Mouse (Mus musculus) cerebellum, adult 11-12 months (tissue): ENCODE measurements around the gene Olfr656.

Experiments
- DNase-seq: peaks from one replicate; pipeline ENCODE4 v3.0.0; 2022

Olfr656 gene

DNA sequence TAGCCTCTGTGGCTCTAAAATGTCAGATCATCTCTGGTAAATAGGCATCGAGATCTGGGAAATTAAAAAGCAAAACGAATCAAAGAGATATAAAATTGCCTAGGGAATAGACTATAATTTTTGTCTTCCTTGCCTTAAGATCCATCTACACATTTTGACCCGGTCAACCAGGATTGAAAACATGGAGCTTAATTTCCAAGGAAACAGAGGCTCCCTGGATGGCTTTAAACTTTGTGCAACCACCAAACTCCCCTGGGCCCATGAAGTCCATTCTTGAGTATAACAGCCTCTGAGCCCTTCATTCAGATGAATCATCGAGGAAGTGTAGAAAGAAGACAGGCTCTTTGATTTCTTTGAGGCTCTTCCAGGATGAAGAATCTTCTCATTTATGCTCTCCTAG lies at the start of gene Olfr656:
Gene Olfr656 (plus strand): TSS at position 301 of the 400 bp plus-strand sequence.
- no peak for DNase-seq

DNA sequence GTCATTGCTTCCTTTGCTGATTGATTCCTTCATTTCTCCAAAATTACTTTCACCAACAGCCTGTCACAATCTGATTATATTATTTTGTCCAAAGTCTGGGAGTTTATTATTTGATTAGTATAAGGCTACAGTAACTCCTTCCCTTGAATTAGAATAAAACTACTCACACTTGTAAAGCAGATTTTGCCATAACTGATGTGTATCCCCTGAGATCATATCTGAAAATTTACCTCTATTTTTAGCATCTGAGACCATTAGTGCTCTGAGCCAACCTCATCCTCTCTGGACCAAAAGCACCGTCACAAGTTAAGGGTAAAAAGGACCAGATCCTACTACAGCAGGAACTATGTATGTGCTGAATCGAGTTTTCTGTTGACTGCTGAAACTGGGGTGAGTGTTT lies 36.7 kb upstream of the Olfr656 start, which contains the start of gene Olfr653:
Gene Olfr653 (plus strand): TSS at position 301 of the 400 bp plus-strand sequence.
- DNase-seq, result no peak

DNA sequence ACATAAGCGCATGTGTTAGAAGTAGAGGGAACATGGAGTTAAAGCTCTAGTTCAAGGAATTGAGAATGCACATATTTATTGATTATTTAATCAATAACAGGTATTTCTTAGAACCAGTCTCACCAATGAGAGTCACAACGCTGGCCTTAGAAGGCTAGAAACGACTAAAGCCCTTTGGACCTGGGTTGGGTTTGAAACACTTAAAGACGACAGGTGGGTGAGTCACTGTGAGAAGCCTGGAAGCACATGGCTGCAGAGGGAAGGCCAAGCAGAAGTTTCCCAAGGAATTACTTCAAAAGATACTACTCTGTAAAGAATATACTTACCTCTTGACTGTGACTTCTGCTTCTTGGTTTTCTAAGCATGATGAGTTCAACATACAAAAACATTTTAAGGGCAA lies 32.9 kb upstream of the Olfr656 start:
- no peak for DNase-seq

DNA sequence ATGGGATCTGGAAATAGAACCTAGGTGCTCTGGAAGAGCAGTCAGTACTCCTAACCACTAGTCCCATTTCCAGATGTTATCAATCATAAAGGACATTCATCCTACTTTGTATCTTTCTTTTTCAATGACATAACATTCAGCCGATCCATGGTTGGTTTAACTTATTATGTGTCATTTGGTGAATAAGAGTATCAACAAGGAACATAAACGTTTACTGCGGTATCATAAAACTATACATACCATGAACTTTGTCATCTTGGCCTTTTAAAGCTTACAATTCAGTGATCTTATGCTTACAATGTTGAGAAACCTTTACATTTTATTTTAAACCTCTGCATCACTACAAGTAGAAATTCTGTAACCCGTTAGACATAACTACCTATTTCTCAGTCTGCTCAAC lies 32.3 kb upstream of the Olfr656 start:
- no peak for DNase-seq

DNA sequence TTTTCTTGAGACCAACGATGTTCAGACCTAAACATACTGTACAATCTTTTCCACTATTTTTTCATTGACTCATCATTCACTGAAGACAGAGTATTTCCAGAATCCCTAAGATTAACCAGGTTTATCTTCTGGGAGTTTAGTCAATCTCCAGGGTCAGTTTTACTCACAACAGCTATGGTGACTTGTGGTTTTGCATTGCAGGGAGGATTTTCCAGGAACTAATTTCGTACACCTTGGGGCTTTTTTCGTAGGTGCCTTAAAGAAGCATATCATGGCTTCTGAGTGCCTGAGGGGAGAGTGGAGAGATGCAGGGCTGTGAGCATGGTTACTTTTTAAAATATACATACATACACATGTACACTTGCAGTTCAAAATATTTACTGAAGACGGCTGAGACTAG lies 27.0 kb upstream of the Olfr656 start, which contains the start of gene Olfr654:
Gene Olfr654 (plus strand): TSS at position 301 of the 400 bp plus-strand sequence.
- no peak for DNase-seq

DNA sequence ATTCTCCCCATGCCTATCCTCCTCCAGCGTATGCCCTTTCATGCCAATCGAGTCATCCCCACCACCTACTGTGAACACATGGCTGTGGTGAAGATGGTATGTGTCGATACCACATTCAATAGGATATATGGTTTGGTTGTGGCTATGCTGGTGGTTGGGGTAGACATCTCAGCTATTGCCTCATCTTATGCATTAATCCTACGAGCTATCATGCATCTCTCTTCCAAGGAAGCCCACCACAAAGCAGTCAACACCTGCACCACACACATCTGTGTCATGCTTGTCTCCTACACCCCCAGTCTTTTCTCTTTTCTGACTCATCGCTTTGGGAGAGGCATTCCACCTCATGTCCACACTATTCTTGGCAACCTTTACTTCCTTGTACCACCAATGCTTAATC lies 25.5 kb upstream of the Olfr656 start:
- no peak for DNase-seq

DNA sequence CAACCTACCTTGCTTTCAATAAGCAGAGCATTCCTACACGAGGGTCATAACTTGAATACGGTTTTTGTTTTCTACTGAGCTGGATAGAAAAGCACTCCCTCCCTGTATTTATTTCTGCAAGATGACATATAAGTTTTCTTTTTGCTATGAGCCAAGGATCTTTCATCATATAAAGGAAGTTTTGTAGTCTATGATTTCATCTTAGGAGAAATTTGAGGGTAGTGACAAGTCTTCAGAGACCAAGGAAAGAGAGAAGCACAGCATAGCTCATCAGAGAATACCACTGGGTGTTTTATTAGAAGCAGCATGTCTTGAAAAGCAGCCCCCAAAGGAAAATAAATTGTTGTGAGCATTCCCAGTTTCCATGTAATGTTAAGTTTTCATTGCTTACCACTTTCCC lies 12.1 kb upstream of the Olfr656 start, which contains the start of gene Olfr655:
Gene Olfr655 (minus strand): TSS at position 101 of the 400 bp plus-strand sequence.
- DNase-seq, result no peak

DNA sequence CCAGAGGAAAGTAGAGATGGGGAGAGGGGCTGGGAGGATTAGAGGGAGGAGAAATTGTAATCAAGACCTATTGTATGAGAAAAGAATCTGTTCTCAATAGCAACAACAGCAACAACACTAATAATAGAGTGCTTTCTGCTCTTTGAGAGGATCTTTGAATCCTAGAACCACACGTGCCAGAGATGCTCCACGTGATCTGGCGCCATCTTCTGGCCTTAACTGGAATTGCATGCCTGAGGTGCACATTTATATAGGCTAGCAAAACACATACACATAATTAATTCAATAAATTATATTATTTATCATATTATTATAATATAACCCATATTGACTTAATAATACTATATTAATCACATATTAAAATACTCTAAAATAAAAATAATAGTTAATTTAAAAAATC lies 10.6 kb upstream of the Olfr656 start:
- DNase-seq, result no peak

DNA sequence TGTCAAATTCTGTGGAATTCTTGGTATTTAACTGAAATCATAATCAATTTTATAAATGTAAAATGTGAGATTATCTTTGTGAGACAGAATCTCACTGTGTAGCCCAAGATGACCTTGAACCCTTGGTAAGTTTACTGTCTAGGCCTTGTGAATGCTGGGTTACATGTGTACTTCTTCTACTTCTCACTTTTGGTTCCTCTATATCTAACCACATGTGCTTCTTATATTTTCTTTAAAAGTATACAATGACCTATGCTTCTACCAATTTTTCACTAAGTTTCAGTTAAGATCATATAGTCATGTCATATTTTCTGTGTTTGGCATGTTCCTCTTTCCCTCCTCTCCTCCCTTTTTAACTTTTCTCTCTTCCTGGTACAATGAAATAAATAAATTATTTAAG lies 9.0 kb upstream of the Olfr656 start:
- DNase-seq, result no peak

DNA sequence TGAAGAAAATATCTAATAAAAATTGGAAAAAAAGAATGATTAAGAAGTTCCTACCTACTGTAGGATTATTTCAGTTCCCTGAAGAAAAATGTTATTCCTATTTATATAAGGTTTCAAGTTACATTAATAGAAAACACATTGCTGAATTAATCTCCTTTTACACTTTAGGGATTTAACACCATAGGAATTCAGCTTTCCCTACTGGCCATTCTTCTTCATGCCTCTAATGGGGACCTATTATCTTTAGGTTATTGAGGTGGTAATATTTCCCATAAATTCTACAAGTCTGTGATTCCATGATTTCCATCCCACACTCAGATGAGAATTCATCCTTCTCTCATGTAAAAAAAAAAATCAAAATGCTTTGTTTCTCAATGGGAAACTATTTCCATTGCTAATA lies 10.7 kb downstream of the Olfr656 start, which contains the start of gene Olfr657:
Gene Olfr657 (plus strand): TSS at position 301 of the 400 bp plus-strand sequence.
- no peak for DNase-seq

DNA sequence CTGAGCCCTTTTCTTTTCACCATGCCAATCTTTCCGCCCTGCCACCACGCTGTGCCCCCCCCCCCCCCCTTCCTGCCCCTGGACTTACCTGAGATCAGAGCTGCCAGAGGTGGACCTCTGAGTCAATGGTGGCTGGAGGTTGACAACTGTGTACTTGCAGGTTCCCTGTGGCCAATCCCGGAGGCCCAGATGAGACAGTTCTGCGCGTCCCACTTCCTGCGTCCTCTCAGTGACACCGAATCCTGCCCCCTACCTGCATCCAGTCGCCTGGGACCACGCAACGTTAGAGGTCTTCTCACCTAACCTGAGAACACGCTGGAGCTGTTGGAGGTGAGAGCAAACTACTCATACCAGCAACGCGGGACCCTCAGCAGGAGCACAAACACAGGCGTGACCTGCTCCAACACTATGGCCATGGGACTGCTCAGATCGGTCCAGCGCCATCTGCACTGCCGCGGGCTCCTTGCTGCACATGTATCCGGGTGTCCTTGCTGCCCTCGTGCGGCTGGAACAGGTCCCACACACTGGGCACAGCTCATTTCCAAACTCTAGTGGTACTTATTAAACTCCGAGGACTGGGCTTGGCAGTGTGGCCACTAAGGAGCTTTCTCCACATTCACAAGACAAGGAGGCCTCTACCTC lies 33.2 kb downstream of the Olfr656 start, which contains the start of gene Olfr658:
Gene Olfr658 (minus strand): TSS at position 465 of the 642 bp plus-strand sequence.
- peak; percentile 3 for DNase-seq

DNA sequence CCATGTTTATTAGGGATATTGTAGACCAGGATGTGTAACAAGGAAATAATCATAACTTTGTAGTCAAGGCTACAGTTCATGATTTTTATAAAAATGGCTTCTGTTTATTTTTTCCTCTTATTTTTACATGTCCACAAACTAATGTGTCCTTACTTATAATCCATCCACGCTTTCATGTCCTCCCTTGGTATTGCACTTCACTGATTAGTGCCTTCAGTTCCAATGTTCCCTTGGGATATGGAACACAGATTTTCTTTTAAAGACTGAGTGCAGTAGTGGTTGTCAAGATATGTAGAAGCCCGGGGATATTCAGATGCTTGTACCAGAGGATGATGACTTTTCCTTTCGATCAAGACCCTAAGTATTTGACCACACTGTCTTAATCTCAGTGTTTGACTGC lies 52.7 kb downstream of the Olfr656 start, which contains the start of gene Olfr659:
Gene Olfr659 (plus strand): TSS at position 301 of the 400 bp plus-strand sequence.
- no peak for DNase-seq
